8 mouse cellular contexts compared by ENCODE assay signal in the genomic region with DNA sequence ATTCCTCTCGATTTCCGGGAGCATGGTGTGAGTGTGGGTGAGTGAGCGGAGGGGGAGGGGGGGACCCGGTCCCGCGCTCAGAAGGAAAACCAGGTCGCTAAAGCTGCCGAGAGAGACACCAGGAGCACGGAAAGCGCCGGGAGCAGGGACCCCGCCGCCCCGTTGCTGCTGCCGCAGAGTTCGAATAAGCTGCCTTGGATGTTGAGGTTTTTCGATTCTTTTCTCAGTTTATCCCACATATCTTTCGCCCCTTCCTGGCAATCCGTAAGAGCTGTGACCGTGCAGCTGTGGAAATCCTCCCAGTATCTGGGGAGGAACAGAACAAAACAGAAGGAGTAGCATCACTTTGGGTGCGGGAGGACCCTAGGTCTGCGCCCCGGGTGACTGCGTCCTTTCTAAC. TPM values are rescaled to one million over a fixed set of nuclear protein-coding genes. Genes with fewer than 3 reads are reported as not detected.
DNase-seq lines count a peak whose midpoint lies in the region; ATAC-seq and TF ChIP-seq lines count a peak whose summit lies in the region.

No protein-coding gene starts in this region.

- H3K9ac ChIP-seq in forebrain, embryonic 11.5 days (ENCODE audit: low read length) = peak overlapping the region; percentile 66
- peak overlapping the region; percentile 60; the same call in 1 of the 2 replicates for H3K9ac ChIP-seq in limb, embryonic 12.5 days (replicated peaks)

- H3K4me2 ChIP-seq in forebrain, embryonic 11.5 days (ENCODE audit: low read depth, low read length, severe bottlenecking) = peak overlapping the region; percentile 73
- H3K4me2 ChIP-seq in limb, embryonic 12.5 days = peak overlapping the region; percentile 77

- DNase-seq in lung, adult 2 months = peak; percentile 21
- DNase-seq in lung, adult 18-20 months = no peak
- peak; percentile 76 for DNase-seq in cerebellum, adult 9-10 months
- DNase-seq in forebrain, embryonic 11.5 days (ENCODE audit: low spot score) = peak; percentile 74
- peak; percentile 39 for DNase-seq in right cerebral cortex, postnatal 4 days
- no peak for DNase-seq in spleen, postnatal 14 days (ENCODE audit: low spot score in 2 of 2)
- no peak for DNase-seq in spleen, postnatal 4 days (ENCODE audit: low spot score in 2 of 2)

- H3K4me3 ChIP-seq in lung, adult 2 months (replicated peaks; ENCODE audit: extremely low read depth, low read depth, low read length) = no peak overlapping the region
- peak overlapping the region; percentile 33 for H3K4me3 ChIP-seq in forebrain, embryonic 11.5 days (ENCODE audit: low read depth, low read length)
- H3K4me3 ChIP-seq in limb, embryonic 12.5 days (replicated peaks) = peak overlapping the region; percentile 47

- peaks cover 6% of the 10 kb centered on the region; the same call in 1 of the 2 replicates for H3K4me1 ChIP-seq in lung, adult 2 months (ENCODE audit: control insufficient read depth, insufficient read depth, low read length)
- peaks cover 19% of the 10 kb centered on the region for H3K4me1 ChIP-seq in forebrain, embryonic 11.5 days (replicated peaks; ENCODE audit: control insufficient read depth, insufficient read depth, low read length)
- H3K4me1 ChIP-seq in limb, embryonic 12.5 days (replicated peaks) = peaks cover 29% of the 10 kb centered on the region

- no peak for TF ChIP-seq CTCF in lung, adult 2 months (IDR thresholded peaks at IDR 0.05; ENCODE audit: insufficient read depth, low read length)

- no peaks in the 10 kb centered on the region for H3K36me3 ChIP-seq in forebrain, embryonic 11.5 days (ENCODE audit: control insufficient read depth, insufficient read depth, low read length)
- no peaks in the 10 kb centered on the region for H3K36me3 ChIP-seq in limb, embryonic 12.5 days

- H3K9me3 ChIP-seq in forebrain, embryonic 11.5 days (ENCODE audit: control insufficient read depth, low read length) = no peaks in the 10 kb centered on the region
- H3K9me3 ChIP-seq in limb, embryonic 12.5 days = no peaks in the 10 kb centered on the region

- 2% methylated on average over 24 of the region's 24 CpGs for WGBS in lung, adult 2 months
- under 1% methylated on average over 24 of the region's 24 CpGs for WGBS in forebrain, embryonic 11.5 days
- under 1% methylated on average over 24 of the region's 24 CpGs for WGBS in limb, embryonic 12.5 days

- no peak for ATAC-seq in forebrain, embryonic 11.5 days (replicated peaks; ENCODE audit: low FRiP score)
- ATAC-seq in limb, embryonic 12.5 days (ENCODE audit: insufficient number of reproducible peaks, insufficient read depth, low FRiP score, low TSS enrichment, low read depth) = no peak

- peaks cover 84% of the 10 kb centered on the region for H3K27me3 ChIP-seq in forebrain, embryonic 11.5 days (ENCODE audit: control insufficient read depth, insufficient read depth, low read length)
- H3K27me3 ChIP-seq in limb, embryonic 12.5 days = peaks cover 92% of the 10 kb centered on the region

- peak overlapping the region; percentile 79 for H3K27ac ChIP-seq in forebrain, embryonic 11.5 days (ENCODE audit: low read depth, low read length)
- H3K27ac ChIP-seq in limb, embryonic 12.5 days = 0 out of 2 replicates have a peak overlapping the region, but pooled peaks have one; percentile 12

- TF ChIP-seq POLR2A in lung, adult 2 months (IDR thresholded peaks at IDR 0.05; ENCODE audit: borderline replicate concordance, extremely low read depth, low read depth, low read length) = no peak

RNA-seq across cellular contexts. Expression of a gene that starts 8.4 kb away (rescaled TPM):
- polyA plus RNA-seq in lung, adult 2 months (2012; rRNA removed) = 9.2 and 12.9 TPM in 2 replicates
- 36.6 and 36.7 TPM in 2 replicates for polyA plus RNA-seq in forebrain, embryonic 11.5 days (2014; fragmentation: Nextera tagmentation; extraction: Ambion mirVana)
- 2.9 and 3.4 TPM in 2 replicates for polyA plus RNA-seq in limb, embryonic 12.5 days (2016; fragmentation: Nextera tagmentation; extraction: Ambion mirVana)

Comparison
In these comparisons a context has a peak if more than half of its experiments do, and no peak if none do; other contexts are left out.
1. DNase-seq: peak in lung, adult 2 months (single experiment), cerebellum, adult 9-10 months (single experiment), forebrain, embryonic 11.5 days (single experiment) and right cerebral cortex, postnatal 4 days (single experiment); none in lung, adult 18-20 months (0 of 2), spleen, postnatal 14 days (0 of 2) and spleen, postnatal 4 days (0 of 2).